Mouse (Mus musculus): Measurements from ENCODE around the gene Nae1.

GRCm38 (mm10) chr8:104536028-104536427 lies 1.6 kb upstream of the Nae1 start:
- TF ChIP-seq CTCF (IDR thresholded peaks at IDR 0.05; ENCODE audit: low read depth) (no peak), EP300 (optimal IDR thresholded peaks at IDR 0.05) (no peak)
